Mouse (Mus musculus) v-Abl transformed pro-B cells (cell line): Measurements from ENCODE around the gene Tbx20.

ENCODE experiments used
- in situ Hi-C, 2 experiments: fragments of 400-800 bp; cut with MboI; formaldehyde crosslinking; loops; one replicate each; pipeline ENCODE4 v1.15.1; 2025; ENCODE audit not compliant: unreplicated experiment in 2 of 2

Gene Tbx20

DNA sequence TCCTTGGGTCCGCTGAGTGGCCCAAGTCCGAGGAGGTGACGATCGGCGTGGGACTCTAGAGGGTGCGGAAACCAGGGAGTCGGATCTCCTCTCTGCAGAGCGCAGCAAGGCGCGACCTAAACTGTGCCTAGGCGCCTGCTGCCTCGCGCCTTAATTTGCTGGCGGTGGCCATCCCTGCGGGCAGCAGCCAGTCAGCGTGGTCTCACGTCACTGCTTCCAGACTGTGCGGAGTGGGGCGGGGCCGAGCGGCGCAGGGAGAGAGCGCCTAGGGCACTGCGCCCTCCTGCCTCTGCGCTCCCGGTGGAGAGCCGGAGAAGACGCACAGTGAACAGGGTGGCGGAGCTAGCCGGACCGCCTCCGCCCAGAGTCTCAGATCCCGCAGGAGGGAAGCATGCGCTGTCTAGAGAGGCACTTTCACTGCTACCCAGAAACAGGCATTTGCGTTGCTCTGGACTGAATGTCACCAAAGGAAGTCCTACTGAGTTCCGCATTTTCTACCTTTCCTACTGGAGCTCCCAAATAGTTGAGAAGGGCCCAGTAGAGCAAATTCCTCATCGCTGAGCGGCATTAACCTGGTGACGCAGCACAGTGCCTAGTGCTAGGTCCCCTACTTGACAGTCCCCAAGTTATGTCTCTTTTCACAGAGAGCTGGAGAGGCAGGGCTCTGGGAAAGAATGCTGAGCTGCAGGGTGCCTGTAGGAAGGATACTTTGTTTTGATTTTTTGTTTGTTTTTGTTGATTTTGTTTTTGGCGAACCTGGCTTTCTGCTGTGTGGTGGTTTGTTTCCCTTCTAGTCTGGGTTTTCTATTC is at the start of gene Tbx20:
TSS of gene Tbx20 (minus strand) at position 144 of the 810 bp plus-strand sequence.
- in situ Hi-C loops = no loop called here

DNA sequence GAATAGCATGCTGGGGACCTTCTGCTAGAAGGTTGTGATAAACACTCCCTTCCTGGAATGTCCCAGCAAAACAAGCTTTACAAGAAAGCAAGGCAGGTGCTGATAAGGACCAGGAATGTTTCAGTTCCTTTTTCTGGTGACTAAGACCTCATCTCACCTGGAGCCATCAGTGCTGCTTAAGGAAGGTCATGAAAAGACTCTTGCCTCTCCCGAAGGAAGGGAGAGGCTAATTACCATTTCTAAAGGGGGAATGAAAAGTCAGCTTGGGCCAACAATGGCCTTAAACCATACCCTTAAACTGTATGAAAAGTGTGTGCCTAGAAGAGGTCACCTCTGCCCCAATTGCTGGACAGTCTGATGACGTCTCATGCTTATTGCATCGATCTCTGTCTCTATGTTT is 44.4 kb upstream of the Tbx20 start:
- in situ Hi-C loops = no loop called here

DNA sequence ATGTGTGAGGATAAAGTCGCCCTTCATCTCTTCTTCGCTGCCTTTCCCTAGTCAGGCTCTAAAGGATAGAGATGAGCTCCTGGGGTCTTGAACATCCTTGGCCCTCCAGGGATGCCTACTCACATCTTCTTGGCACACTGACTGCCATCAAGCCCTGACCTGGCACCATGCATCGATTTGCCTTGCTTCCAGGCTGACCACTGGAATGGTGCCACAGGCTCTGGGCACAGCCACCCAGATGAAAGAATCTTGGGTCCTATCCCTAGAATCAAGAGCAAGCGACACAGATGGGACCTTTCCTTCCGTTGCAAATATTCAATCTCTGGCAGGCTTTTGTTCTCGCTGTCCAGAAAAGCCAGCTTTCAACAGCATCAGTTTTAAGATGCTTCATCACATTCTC is 38.4 kb upstream of the Tbx20 start:
- in situ Hi-C loops = no loop called here

DNA sequence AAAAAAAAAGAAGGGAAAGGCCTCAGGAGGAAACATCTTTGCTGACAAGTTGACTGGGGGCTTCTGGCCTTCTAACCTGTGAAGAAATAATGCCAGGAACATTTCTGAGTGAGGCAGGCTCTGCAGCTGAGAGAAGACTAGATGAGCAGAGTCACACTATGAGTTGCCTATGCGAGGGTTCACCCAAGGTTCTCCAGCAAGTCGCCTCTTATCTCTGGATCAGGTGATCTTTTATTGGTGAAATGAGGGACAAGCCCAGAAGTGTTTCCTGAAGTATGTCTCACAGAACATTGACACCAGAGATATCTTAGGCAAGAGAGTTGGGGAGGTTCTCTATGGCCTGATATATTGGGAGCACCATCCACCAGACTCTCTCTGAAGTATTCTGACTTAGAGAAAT is 18.0 kb upstream of the Tbx20 start:
- in situ Hi-C loops = no loop called here

DNA sequence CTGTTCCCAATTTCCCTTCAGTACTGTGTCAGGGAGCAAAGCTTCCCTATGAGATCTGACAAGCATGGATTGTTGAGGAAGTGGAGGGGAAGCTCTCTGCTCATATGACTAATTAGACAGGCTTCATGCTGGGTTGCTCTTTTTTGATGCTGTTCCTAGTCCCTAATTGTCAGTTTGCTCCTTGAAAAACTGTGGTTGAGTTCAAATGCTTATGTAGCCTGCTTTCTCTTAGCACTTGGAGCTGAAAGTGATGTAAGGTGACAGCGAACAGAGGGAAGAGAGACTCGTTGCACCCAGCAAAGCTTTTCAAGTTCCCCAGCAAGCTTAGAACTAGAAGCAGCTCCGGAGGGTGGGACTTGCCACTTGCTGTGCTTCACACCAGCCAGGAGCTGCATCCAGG is 15.3 kb upstream of the Tbx20 start:
- in situ Hi-C loops = no loop called here

DNA sequence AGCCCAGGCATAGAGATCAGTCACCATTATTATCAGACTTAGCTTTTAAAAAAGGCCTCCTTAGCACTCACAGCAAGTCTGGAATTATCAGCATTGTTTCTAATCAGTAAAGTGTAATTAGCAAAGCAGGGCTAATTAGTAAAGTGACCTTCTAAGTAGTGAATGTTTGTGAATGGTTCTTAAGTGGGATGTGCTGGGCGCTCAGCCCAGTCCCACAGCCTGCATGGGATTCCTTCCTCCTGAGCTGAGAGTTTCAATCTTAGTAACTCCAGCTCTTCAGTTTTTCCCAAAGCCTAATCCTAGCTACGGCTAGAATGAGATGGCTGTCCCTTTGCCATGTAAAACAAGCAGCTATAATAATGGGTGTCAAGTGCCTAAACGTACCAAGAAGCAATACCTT is 8.2 kb upstream of the Tbx20 start:
- in situ Hi-C loops = no loop called here

DNA sequence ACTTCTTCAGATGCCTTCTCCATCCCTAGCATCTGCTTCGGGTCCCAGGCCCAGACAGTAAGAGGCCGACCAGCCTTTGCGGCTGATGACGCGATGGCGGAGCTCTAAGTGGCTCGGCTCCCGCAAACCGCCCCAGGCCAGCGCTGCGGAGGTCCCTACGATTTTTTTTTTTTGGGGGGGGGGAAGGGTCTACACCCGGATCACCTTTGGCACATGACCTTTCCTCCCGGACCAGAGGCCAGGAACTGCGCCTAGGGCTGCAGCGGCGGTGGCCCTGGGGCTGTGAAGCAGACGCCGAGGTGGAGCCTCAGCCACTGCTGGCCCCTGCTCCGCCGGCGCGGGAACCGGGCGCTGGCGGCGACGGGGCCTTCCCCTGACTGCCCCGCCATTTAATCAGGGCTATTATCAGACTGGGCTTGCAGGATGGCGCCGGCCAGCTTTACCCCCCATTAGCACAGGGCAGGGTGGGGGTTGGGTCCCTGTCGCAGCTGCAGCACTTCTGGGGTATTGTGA is 6.9 kb upstream of the Tbx20 start:
- in situ Hi-C loops = no loop called here

DNA sequence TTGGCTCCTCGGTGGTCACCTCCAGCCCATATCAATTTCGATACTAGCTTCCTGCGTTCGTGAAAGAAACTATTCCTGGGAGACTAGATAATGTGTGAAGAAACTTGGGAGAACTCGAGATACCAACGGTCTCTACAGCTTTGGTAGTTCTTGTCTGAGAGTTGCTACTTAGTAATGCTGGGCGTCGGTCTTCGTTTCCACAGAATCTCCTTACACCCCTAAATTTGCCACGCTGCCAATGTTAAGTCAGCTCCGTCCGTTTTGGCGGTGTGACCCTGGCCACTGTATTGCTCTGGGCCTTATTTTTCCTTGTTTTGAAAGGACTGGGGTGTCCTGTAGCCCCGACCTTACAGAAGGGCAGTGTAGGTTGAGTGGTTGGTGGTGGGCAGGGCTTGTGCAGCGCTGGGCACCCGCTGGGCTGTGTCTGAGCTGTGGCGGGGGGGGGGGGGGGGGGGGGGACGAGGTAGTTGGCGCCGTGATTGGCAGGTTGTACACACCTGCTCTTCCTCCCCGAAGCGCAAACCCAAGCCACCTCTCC is 6.4 kb upstream of the Tbx20 start:
- in situ Hi-C loops = no loop called here

DNA sequence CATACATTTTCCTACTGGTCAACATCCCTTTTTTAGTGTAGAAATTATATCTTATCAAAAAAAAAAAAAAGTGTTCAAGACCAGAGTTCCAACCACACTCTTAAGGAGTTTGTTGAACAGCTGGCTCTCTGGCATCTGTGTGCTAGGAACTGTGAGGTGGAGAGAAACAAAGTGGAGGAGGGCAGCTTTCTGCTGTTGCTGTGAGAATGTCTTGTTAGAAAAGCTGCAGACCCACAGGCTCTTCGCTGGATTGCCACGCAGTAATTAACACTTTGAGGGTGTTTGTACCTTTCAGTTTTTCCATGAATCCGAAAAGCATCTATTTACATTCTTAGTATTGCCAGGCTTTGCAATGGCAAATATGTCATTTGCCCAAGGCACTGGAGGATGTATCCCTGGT is 5.9 kb upstream of the Tbx20 start:
- in situ Hi-C loops = no loop called here

DNA sequence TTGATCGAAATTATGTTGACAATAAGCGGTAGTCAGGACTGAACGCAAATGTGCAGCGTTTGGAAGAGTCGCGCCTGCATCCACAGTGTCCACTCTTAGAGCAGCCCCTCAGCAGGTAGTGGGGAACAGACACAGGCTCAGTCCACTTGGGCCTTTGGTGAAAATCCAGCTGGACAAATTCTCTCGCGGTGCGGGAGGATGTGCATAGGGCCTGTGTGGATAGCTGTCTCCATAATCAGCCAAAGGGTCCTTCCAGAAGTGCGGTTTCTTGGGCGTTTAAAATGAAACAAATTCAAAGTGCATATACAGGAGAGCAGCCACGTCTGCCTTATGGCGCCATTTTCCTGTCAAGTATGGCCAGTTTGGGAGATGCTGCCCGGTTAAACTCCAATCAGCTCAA is 4.5 kb upstream of the Tbx20 start:
- in situ Hi-C loops = no loop called here

DNA sequence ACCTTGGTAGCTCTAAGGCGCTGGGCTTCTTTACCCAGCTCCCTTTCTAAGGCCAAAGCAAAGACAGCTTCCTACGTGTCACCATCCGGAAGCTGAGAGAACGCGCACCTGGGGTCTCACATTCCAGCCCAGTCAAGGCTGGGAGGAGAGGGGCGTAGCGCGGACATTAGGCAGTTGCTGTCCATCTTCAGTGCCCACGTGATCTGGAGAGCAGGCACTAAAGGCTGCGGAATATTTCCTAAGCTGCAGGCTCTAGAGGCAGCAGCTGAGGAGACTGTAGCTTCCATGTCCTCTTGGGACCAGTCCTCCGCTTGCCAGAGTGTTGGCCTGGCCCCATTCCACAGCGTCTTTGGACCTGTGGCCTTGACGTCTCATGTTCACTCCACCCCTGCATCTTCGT is 3.9 kb upstream of the Tbx20 start:
- in situ Hi-C loops = no loop called here

DNA sequence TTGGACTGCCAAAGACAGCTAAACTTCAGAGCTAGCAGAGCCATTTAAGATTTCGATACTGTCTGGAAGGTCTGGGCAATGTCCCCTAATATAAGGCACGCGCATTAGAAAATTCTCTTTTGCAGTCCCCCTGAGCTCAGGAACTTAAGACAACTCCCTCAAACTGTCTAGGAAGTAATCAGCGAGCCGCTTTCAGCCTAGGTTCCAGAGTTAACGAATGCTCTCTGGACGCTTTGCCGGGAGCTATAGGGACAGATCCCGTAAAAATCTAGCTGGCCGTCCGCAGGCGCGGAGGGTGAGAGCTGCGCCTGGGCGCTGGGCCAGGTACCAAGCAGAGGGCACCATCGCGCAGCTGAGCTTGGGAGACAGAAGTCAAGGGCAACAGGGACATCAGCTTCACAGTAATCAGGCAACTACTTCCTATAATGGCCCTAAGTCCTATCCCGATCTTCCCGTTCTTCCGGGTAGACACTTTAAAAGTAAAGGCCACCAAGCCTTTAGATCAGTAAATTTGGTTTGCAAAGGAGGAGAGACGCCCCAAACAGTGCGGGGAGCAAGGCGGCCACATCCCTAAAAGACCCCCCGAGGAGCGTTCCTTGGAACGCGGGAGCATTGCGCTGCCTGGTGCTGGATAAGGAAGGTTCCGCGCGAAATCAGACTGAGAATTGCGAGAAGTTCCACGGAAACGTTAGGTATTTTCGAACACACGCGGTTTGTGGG is 3.2 kb upstream of the Tbx20 start:
- in situ Hi-C loops = no loop called here

DNA sequence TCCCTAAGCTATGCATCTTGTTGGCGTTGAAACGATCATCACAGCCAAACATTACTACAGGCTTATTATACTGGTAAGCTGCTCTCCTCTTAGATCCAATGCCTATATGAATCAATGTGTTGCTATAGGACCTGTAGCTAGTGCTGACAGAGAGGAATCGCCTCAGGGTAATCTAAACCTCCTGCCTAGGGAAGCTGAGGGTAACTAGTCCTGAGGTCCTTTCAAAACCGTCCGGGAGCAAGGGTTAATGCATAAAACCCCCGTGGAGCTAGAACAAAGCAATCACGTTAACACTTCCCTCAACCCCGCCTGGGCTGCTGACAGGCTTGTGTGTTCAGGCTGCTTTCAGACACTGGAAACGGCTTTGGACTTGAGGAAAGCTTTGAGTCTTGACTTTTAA is 2.4 kb upstream of the Tbx20 start:
- in situ Hi-C loops = no loop called here

DNA sequence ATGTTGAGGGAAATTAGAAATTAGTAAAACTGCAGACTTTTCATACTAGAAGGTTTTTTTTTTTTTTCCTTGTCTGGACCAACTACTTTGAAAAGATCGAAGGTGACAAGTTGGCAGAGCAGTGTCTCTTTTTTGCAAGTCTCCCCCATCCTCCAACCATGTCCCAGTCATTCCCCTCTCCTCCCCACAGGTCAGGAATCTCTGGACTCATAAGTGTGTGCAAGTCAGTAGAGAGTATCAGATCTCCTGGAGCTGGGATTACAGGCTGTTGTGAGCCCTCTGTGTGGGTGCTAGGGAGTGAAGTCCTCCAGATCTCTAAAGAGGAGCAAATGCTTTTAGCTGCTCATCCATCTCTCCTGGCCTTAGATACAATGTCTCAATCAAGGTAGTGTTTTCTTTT is 1.5 kb upstream of the Tbx20 start:
- in situ Hi-C loops = no loop called here

DNA sequence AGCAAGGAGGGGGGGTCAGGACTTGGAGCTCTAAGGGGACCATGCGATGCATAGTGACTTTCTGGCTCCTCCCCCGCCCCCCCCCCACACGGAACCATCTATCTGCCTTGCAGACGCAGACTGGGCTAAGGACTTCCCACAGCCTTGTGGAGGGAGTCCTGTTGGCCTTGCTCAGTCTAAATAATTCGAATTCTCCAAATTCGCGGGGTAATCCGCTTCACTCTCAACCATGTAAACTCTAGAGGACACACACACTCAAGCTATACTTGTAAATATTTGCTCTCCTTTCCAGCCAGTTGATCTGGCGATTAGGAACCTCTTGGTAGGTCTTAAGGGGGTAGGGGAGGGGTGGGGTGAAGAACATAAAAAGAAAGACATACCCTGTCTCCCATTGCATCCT is 898 bp upstream of the Tbx20 start:
- in situ Hi-C loops = no loop called here

DNA sequence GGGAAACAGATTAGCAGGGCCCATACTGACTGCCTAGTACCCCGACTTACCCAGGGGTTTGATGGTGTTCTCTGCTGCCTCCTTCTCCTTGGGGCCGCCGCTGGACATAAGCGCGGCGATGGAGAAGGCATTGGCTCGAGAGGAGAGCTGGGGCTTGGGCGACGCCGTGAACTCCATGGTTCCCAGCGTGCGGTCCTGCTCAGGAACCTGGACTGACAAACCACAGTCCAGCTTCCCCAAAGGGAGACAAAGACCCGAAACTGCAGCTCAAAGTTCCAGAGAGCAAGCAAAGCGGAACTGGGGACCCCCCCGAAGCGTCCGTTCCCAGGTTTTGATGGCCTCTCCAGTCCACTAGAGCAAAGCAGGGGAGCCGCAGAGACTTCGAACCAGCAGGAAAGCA is 434 bp downstream of the Tbx20 start:
- in situ Hi-C loops = no loop called here

DNA sequence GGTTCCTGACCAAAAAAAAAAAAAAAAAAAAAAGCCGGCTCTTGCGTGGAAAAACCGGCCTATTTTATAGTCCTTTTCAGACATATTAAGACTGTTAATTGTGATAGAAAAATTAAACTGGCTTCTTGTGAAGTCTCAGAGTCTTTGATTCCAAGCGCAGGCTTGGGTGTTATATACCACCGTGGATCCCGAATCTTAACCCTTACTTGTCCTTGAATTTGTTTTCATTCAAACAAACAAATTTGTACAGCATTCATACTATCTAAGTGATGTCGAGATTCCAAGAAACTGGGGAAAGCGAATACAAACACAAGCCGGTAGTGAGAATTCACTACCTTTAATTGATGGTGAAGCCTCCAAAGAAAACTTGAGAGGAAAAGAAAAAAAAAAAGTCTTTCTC is 932 bp downstream of the Tbx20 start:
- in situ Hi-C loops = no loop called here

DNA sequence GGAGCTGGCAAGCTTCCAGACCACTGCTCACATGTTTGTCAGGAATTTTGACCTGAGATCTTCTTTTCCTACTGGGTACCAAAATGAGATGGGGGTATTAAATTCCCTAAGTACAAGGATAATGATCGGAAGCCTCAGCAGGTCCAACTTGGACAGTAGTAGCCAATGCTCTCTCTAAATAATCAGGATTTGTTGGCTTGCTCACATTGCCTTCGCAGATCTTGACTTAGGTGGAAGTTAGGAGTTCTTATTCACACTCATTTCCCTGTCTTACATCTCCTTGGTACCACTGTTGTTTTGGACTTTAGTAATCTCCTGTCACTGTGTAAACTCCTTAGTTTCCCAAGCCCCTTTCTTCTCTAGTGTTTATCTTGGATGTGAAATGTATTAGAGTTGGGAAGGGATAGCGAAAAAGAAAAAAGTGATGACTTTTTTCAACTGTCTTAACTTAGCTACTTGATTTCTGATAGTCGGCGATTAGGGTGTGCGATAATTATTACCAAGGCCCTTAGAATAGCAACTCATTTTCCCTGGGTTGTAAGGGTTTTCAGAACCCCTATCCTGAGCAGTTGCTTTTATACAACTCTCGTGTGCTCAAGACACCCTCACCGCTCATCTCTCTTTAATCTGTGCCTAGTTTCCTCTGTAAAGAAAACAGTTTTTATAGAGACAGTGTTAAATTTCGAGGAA is 1.5 kb downstream of the Tbx20 start:
- in situ Hi-C loops = no loop called here

DNA sequence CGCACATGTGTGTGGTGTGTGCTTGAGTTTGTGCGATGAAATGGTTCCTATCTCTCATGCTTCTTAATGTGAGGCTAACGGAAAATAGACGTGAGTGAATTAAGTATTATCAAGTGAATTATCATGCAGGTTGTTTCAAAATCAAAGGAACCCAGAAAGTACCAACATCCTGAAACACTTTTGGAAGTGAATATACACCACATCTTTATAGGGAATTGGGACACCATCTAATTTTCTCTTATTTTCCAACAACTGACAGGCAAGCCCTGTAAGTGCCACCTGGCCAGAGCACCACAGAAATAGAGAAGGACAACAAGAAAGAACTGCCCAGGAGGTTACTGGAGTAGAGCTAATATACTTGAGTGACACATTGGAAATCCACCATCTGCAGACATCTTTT is 2.4 kb downstream of the Tbx20 start:
- in situ Hi-C loops = no loop called here

DNA sequence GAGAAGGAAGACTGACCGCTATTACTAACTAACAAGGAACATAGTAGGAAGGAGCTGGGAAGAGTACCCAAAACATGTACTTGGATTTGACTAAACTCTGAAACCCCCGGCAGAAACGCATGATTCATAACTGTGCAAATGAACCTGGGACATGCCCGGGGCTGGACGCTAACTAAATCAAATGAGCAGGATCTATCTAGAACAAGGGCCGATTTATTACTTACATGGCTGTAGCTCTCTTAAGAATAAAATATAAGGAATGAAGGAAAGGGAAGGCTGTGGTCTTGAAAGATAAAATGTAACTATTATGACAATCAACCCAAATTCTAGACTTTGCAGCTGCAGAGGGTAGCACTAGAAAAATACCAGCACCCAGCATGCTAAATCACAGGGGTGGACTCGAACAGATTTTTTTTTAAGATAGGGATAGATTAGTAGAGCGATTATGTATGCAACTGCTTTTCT is 3.1 kb downstream of the Tbx20 start:
- in situ Hi-C loops = no loop called here
